Mouse (Mus musculus): ENCODE measurements around the gene Pcbp2.
A peak's percentile ranks its signal among the peaks of the same experiment; 100 is the strongest.

GRCm38 (mm10) chr15:102458904-102459317, 11.4 kb upstream of the Pcbp2 start, which contains the start of gene Prr13:
- peak; percentile 79 for TF ChIP-seq CTCF (IDR thresholded peaks at IDR 0.05)
- TF ChIP-seq EP300 (IDR thresholded peaks at IDR 0.05), result 0 out of 2 replicates have a peak, but pooled peaks have one; percentile 41

All from lung, postnatal 0 days (tissue).